Mouse (Mus musculus) inflammation-experienced regulatory T-cells, adult 6 months (primary cell): ENCODE data around the gene Cfap46. TPM values are rescaled to one million over a fixed set of nuclear protein-coding genes. Genes with fewer than 3 reads are reported as not detected.

Experiments used
- ATAC-seq: one replicate; pipeline ENCODE4 v1.8.0; 2017
- polyA plus RNA-seq, 3 experiments: library from polyadenylated mRNA; unstranded; fragments of 100-300 nt; shearing (Covaris generic); gene quantifications; one replicate each; pipeline ENCODE4 v1.2.1; 2017

Cfap46 gene
- polyA plus RNA-seq, 3 experiments from 2014 or later: not detected

DNA sequence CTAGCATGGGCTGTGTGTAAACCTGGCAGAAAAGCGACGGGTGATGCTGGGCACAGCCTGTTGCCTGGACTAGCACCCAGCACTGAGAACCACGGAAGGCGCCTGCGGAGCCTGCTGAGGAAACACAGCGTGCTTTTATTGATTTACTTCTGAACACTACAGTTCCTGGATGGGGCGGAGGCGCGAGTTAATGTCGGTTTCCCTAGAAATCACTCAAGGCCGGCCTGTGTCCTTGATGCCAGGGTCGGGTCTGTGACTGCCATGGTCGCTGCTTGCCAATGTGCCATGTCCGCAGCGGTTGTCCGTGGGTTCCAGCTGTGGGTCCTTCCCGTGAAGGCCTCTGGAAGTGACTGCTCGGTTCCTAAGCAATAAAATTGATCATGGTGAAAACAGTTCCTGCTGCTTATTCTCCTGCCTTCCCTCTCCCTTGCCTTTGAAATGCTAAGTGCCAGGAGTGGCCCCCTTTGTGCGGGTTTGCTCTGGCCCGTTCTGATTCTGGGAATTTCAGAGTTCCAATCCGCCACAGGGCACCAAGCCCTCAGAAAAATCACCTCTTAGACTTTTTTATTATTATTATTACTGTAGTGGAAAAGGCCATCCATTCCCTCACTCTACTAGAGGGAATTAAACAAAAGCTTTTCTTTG is 104.2 kb downstream of the Cfap46 start:
- ATAC-seq: no peak

DNA sequence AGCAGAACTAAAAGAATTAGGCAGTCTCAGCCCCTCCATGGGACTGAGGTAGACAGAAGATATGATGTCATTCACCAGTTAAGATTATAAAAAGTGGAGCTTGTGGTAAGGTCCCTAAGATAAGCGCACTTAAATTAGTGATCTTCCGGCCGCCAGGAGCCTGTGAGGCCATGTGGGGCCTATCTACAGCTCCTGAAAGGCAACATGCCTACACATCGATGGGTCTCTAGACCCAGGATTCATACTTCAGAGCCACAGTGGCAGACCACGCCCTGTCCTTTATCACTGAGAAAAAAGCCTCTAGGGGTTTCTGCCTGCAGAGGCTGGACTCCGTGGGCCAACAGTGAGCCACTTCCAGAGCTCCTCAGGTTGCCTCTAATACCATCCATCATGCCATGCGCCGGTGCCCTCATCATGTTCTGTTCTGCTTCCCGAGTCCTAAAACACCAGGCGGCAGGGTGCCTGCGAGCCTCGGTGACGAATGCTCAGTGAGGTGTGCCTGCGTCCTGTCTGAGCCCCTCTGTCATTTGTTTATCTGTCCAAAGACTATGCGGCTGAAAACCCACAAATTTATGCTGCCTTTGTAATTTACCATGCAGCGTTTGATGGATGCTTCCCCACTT is 107.4 kb downstream of the Cfap46 start:
- no peak for ATAC-seq

DNA sequence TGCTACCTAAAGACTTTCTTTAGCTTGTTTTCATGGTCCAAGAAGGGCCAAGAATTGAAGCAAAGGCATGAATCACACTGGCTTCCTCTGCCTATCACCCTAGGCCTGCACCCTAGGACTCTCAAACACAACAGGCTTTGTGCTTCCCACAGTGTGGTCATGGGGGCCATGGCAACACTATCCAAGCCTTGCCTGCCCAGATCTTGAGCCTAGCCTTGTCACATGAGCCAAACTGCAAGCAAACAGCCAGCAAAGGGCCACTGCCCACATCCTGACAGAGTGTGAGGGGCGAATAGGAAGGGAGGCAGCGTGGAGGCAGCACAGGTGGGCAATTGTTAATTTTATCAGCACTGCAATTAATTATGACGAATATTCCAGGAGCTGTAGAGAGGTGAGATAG is 111.0 kb downstream of the Cfap46 start:
- ATAC-seq: no peak

DNA sequence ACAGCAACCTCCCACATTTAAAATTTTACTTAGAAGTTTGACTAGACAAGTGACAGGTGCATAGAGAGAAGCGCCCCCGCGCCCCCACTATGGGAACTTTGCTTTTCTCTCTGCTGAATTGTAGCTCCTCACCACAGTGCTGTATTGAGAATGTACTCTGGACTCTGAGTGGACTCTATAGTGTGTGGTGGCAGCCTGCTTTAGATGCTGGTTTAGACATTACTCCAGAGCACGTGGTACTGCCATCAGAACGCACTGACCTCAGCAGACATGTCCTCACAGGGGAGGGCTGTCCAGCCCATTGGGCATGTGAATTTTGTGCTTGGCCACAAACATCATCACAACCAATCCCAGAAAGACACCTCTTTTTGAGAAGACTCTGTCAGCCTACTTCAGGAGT is 112.8 kb downstream of the Cfap46 start:
- ATAC-seq: no peak

DNA sequence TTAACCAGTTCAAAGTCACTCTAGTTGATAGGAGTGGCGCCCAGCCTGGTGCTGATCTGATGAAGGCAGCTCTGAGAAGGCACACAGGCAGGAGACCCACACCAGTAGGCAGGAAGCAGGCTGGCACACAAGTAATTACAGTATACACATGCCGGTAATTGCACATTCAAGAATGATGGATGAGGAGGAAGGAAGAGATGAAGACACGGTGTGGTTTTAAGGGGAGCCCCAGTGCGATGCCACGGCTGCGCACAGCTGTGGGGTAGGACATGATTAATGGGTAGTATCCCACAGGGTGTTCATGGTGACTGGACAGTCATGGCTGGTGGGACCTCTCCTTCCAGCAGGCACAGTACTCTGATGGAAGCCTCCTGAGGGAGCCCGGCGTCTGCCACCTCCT is 117.1 kb downstream of the Cfap46 start:
- ATAC-seq: no peak

DNA sequence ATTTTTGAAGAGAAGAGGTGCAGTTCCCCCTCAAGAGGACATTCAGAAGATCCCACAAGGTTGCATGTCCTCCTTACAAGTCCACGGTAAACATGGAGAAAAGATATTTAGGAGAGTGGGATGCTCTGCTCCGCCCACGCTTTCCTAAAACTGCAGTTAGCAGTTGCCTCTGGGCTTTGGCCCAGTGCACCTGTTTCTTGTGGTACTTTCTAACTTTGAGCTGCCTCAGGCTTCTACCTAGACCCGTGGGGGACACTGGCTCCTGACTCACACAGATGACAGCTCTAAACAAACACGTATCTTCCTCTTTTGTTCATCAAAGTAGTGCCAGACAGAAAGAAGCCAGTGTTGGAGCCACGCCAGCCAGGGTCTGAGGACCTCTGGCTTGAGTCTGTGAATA is 117.6 kb downstream of the Cfap46 start:
- no peak for ATAC-seq

DNA sequence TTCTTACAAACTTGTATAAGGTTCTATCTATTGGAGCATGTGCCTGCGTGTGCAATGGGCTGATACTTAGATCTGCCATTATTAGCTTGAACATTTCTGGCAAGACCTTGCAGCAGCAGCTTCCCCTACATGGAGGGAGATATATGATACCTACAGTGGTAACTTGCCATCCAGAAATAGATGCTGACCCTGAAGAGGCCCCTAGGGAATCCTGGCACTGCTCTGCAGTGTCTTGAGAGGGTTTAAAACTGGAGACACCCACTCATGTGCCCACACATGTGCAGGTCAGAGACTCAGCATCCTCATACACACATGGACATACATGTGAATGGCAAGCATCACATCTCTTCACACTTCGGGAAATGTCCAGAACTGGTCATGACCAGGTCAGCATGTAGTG is 119.5 kb downstream of the Cfap46 start:
- ATAC-seq: no peak

DNA sequence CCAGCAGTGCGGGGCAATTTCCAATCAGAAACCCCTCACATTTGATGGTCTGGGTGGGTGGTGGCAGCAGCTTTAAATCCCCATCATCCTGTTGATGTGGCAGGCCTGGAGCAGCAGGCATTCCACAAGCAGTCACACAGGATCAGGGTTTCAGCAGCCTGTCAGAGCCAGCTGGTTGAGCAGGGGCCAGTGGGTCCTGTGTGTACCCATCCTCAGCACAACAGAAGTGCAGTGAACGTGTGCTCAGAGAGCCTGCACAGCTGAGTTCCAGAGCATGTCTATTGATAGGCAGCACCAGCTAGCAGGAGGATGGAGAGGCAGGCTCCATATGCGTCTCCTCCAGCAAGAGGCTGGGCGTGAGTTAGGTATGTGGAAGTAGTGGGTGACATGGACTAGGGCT is 120.2 kb downstream of the Cfap46 start:
- ATAC-seq: no peak

DNA sequence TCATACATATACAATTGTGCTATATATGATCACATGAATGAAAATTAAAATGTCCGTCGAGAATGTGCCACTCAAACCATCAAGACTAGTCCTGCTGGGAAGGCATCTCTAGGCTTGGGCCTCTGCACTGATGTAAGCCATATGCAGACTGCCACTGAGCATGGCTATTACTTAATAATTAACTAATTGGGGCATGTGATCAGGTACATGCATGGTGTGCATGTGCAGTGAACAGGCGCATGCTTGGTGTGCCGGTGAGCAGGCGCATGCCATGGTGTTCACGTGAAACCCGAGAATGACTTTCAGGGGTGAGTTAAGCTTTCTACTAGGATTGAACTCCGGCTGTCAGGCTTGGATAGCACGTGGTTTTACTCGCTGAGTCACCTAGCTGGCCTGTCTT is 124.0 kb downstream of the Cfap46 start:
- ATAC-seq: no peak

DNA sequence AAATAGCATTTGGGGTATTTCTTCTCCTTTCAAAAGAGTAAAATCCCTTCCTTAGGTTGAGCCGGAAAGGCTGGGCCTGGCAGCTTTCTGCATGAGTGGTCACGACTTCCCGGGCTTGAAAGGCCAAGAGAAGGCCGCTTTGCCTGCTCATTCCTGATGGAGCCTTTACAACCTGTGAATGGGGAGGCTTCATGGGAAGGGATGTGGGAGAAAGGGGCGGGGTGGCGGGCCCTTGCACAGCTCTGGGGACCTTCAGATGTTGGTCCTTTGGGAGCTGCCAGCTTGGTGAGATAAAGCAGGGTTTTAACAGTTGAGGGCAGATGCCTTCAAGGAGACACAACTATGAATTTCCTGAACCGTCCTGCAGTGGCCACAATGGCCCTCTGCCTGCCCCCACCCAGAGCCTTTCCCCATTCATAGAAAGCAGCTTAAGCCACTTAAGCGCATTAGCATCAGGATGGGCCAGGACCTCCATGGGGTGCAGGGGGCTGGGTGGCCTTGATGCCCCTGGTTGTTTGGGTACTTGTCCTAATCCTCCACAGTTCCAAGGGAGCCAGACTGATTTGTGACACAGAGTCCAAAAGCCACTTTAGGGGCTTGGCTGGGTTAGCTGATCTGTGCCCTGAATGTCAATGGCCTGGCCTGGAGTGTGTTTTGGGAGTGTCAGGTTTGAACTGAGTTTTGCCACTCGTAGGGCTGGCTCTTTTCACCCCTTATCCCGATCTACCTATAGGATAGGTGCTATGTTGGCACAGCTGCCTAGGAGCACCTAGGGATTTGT is 126.7 kb downstream of the Cfap46 start:
- ATAC-seq: no peak

DNA sequence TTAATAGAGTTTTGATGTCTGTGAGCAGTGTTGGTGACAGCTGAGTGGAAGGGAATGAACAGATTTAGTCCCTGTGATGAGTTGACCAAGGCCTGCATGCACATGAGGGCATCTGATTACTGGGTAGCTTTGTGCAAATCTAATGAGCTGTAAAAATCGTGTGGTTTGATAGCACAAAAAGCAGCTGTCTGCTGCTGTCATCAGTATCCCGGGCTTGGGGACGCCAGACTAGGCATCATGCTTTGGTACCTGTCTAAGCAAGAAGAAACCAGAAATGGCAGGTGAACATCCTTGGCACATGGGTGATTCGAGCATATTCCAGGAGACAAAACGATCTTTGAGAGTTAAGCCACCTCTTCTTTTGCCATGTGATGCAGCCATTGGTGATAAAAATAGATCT is 127.3 kb downstream of the Cfap46 start:
- ATAC-seq: no peak

DNA sequence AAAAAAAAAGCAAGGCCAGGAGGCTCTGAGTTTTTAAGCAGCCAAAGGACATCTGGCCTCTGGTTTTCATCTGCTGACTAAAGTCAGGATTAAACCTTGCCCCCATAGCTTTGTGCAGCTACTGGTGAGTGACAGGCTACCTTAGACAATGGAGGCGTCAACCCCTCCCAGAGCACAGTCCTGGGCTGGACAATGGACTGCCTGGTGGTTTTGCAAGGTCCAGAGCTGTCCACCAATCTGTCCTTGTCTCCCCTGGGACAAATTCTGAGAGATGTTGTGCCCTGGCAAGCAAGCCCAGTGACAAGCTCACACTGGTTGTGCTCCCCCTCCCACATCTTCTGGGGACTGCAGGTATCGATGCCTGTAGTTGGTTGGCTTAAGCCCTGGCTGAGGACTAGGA is 132.1 kb downstream of the Cfap46 start:
- ATAC-seq: no peak

Other genes with a start within 250 kb of the Cfap46 start
- gene Nkx6-2, start 101.0 kb downstream of the Cfap46 start, polyA plus RNA-seq: not detected
- gene Adgra1, start 150.4 kb upstream of the Cfap46 start, polyA plus RNA-seq: not detected
- under 1 TPM; 0.20 to 0.49 (median 0.38) TPM for gene Kndc1, start 210.9 kb upstream of the Cfap46 start, polyA plus RNA-seq